Mouse (Mus musculus): ENCODE measurements around the gene Mkrn3.

Gene Mkrn3

GRCm38 (mm10) chr7:62382391-62382790 is 37.5 kb downstream of the Mkrn3 start:
- DNase-seq (ENCODE audit: low read depth in 2 of 2, low spot score in 2 of 2), result no peak

GRCm38 (mm10) chr7:62378529-62378928 is 41.4 kb downstream of the Mkrn3 start:
- no peak for DNase-seq (ENCODE audit: low read depth in 2 of 2, low spot score in 2 of 2)

GRCm38 (mm10) chr7:62377313-62377712 is 42.6 kb downstream of the Mkrn3 start:
- no peak for DNase-seq (ENCODE audit: low read depth in 2 of 2, low spot score in 2 of 2)

- no peak for DNase-seq (ENCODE audit: low read depth in 2 of 2, low spot score in 2 of 2)
Observed at GRCm38 (mm10) chr7:62376510-62377304, 43.2 kb downstream of the Mkrn3 start, which contains the start of gene Magel2. Gene Magel2, plus strand, starts transcription at chr7:62377010.

GRCm38 (mm10) chr7:62375658-62376057 is 44.3 kb downstream of the Mkrn3 start:
- no peak for DNase-seq (ENCODE audit: low read depth in 2 of 2, low spot score in 2 of 2)

Data from CD8-positive naive resting alpha-beta T cell, adult 2 months (primary cell).